Mouse (Mus musculus): ENCODE measurements around the gene Man1a. TPM values are rescaled to one million over a fixed set of nuclear protein-coding genes. Genes with fewer than 3 reads are reported as not detected.

Man1a gene
- total RNA-seq (2014; rRNA removed) (161 and 171 TPM in 2 replicates), polyA plus RNA-seq (2012; rRNA removed) (45.4 and 53.7 TPM in 2 replicates)

- Histone ChIP-seq H3K9ac (ENCODE audit: low read depth, low read length) (peak within 1 kb of the TSS; percentile 99), H3K36me3 (ENCODE audit: control insufficient read depth, insufficient read depth, low read length) (no peaks in the 10 kb centered on the region), H3K4me3 (ENCODE audit: insufficient read depth, low read depth, low read length) (peak within 1 kb of the TSS; percentile 94), H3K4me1 (ENCODE audit: control insufficient read depth, insufficient read depth, low read length) (peaks cover 2% of the 10 kb centered on the region; the same call in 1 of the 2 replicates), H3K27ac (replicated peaks; ENCODE audit: insufficient read depth, low read depth, low read length) (peak within 1 kb of the TSS; percentile 99), H3K79me2 (ENCODE audit: control insufficient read depth, insufficient read depth, low read length) (peaks cover 19% of the 10 kb centered on the region), H3K27me3 (ENCODE audit: control insufficient read depth, insufficient read depth, low read length) (no peaks in the 10 kb centered on the region)
- 8% methylated on average over 4 of the region's 4 CpGs for WGBS
- TF ChIP-seq CTCF (IDR thresholded peaks at IDR 0.05; ENCODE audit: low read depth, low read length), result no peak
- no peak for TF ChIP-seq POLR2A (IDR thresholded peaks at IDR 0.05; ENCODE audit: extremely low read depth, insufficient read depth, low read length)
- DNase-seq (ENCODE audit: extremely low read depth, low read depth, low spot score), result no peak
These were observed at the start of gene Man1a for GRCm38 (mm10) chr10:54076420-54076819. Gene Man1a, minus strand, starts transcription at chr10:54076609.

- Histone ChIP-seq H3K4me3 (ENCODE audit: insufficient read depth, low read depth, low read length) (no peak overlapping the region), H3K27ac (replicated peaks; ENCODE audit: insufficient read depth, low read depth, low read length) (no peak overlapping the region), H3K4me1 (ENCODE audit: control insufficient read depth, insufficient read depth, low read length) (no peaks in the 10 kb centered on the region), H3K9ac (ENCODE audit: low read depth, low read length) (no peak overlapping the region), H3K36me3 (ENCODE audit: control insufficient read depth, insufficient read depth, low read length) (no peaks in the 10 kb centered on the region), H3K27me3 (ENCODE audit: control insufficient read depth, insufficient read depth, low read length) (no peaks in the 10 kb centered on the region; the same call in 1 of the 2 replicates), H3K79me2 (ENCODE audit: control insufficient read depth, insufficient read depth, low read length) (no peaks in the 10 kb centered on the region)
- WGBS, result 86% methylated on average over 4 of the region's 4 CpGs
- DNase-seq (ENCODE audit: extremely low read depth, low read depth, low spot score), result no peak
- no peak for TF ChIP-seq POLR2A (IDR thresholded peaks at IDR 0.05; ENCODE audit: extremely low read depth, insufficient read depth, low read length)
- TF ChIP-seq CTCF (IDR thresholded peaks at IDR 0.05; ENCODE audit: low read depth, low read length), result no peak
These were observed 45.4 kb upstream of the Man1a start for GRCm38 (mm10) chr10:54121816-54122215.

GRCm38 (mm10) chr10:54120375-54120774 is 44.0 kb upstream of the Man1a start:
- DNase-seq (ENCODE audit: extremely low read depth, low read depth, low spot score), result no peak
- Histone ChIP-seq H3K36me3 (ENCODE audit: control insufficient read depth, insufficient read depth, low read length) (no peaks in the 10 kb centered on the region), H3K27ac (replicated peaks; ENCODE audit: insufficient read depth, low read depth, low read length) (no peak overlapping the region), H3K9ac (ENCODE audit: low read depth, low read length) (no peak overlapping the region), H3K4me3 (ENCODE audit: insufficient read depth, low read depth, low read length) (no peak overlapping the region), H3K4me1 (ENCODE audit: control insufficient read depth, insufficient read depth, low read length) (no peaks in the 10 kb centered on the region), H3K79me2 (ENCODE audit: control insufficient read depth, insufficient read depth, low read length) (no peaks in the 10 kb centered on the region), H3K27me3 (ENCODE audit: control insufficient read depth, insufficient read depth, low read length) (no peaks in the 10 kb centered on the region; the same call in 1 of the 2 replicates)
- no peak for TF ChIP-seq CTCF (IDR thresholded peaks at IDR 0.05; ENCODE audit: low read depth, low read length)
- no peak for TF ChIP-seq POLR2A (IDR thresholded peaks at IDR 0.05; ENCODE audit: extremely low read depth, insufficient read depth, low read length)
- WGBS, result 72% methylated on average over 2 of the region's 2 CpGs

- H3K27me3 ChIP-seq (ENCODE audit: control insufficient read depth, insufficient read depth, low read length), result no peaks in the 10 kb centered on the region; the same call in 1 of the 2 replicates
- no peaks in the 10 kb centered on the region for H3K79me2 ChIP-seq (ENCODE audit: control insufficient read depth, insufficient read depth, low read length)
- H3K4me3 ChIP-seq (ENCODE audit: insufficient read depth, low read depth, low read length), result no peak overlapping the region
- no peak overlapping the region for H3K27ac ChIP-seq (replicated peaks; ENCODE audit: insufficient read depth, low read depth, low read length)
- no peak for TF ChIP-seq CTCF (IDR thresholded peaks at IDR 0.05; ENCODE audit: low read depth, low read length)
- no peak for TF ChIP-seq POLR2A (IDR thresholded peaks at IDR 0.05; ENCODE audit: extremely low read depth, insufficient read depth, low read length)
- peak; percentile 41 for DNase-seq (ENCODE audit: extremely low read depth, low read depth, low spot score)
- no peaks in the 10 kb centered on the region for H3K4me1 ChIP-seq (ENCODE audit: control insufficient read depth, insufficient read depth, low read length)
- H3K9ac ChIP-seq (ENCODE audit: low read depth, low read length), result no peak overlapping the region
- 92% methylated on average over 2 of the region's 2 CpGs for WGBS
- no peaks in the 10 kb centered on the region for H3K36me3 ChIP-seq (ENCODE audit: control insufficient read depth, insufficient read depth, low read length)
These were observed 42.9 kb upstream of the Man1a start for GRCm38 (mm10) chr10:54119303-54119702.

GRCm38 (mm10) chr10:54118223-54118912 is 42.0 kb upstream of the Man1a start:
- Histone ChIP-seq H3K27ac (replicated peaks; ENCODE audit: insufficient read depth, low read depth, low read length) (no peak overlapping the region), H3K4me3 (ENCODE audit: insufficient read depth, low read depth, low read length) (no peak overlapping the region), H3K36me3 (ENCODE audit: control insufficient read depth, insufficient read depth, low read length) (no peaks in the 10 kb centered on the region), H3K79me2 (ENCODE audit: control insufficient read depth, insufficient read depth, low read length) (no peaks in the 10 kb centered on the region), H3K27me3 (ENCODE audit: control insufficient read depth, insufficient read depth, low read length) (no peaks in the 10 kb centered on the region; the same call in 1 of the 2 replicates), H3K9ac (ENCODE audit: low read depth, low read length) (no peak overlapping the region), H3K4me1 (ENCODE audit: control insufficient read depth, insufficient read depth, low read length) (no peaks in the 10 kb centered on the region)
- no peak for TF ChIP-seq POLR2A (IDR thresholded peaks at IDR 0.05; ENCODE audit: extremely low read depth, insufficient read depth, low read length)
- no peak for TF ChIP-seq CTCF (IDR thresholded peaks at IDR 0.05; ENCODE audit: low read depth, low read length)
- peak; percentile 10 for DNase-seq (ENCODE audit: extremely low read depth, low read depth, low spot score)
- 71% methylated on average over 4 of the region's 4 CpGs for WGBS

GRCm38 (mm10) chr10:54117763-54118162 is 41.4 kb upstream of the Man1a start:
- 59% methylated on average over 4 of the region's 4 CpGs for WGBS
- Histone ChIP-seq H3K4me1 (ENCODE audit: control insufficient read depth, insufficient read depth, low read length) (no peaks in the 10 kb centered on the region), H3K79me2 (ENCODE audit: control insufficient read depth, insufficient read depth, low read length) (no peaks in the 10 kb centered on the region), H3K4me3 (ENCODE audit: insufficient read depth, low read depth, low read length) (no peak overlapping the region), H3K27me3 (ENCODE audit: control insufficient read depth, insufficient read depth, low read length) (no peaks in the 10 kb centered on the region), H3K9ac (ENCODE audit: low read depth, low read length) (no peak overlapping the region), H3K36me3 (ENCODE audit: control insufficient read depth, insufficient read depth, low read length) (no peaks in the 10 kb centered on the region), H3K27ac (replicated peaks; ENCODE audit: insufficient read depth, low read depth, low read length) (no peak overlapping the region)
- TF ChIP-seq POLR2A (IDR thresholded peaks at IDR 0.05; ENCODE audit: extremely low read depth, insufficient read depth, low read length), result no peak
- no peak for TF ChIP-seq CTCF (IDR thresholded peaks at IDR 0.05; ENCODE audit: low read depth, low read length)
- DNase-seq (ENCODE audit: extremely low read depth, low read depth, low spot score), result peak; percentile 51
